Mouse (Mus musculus) layer of hippocampus, adult 18-20 months (tissue): ENCODE measurements at regions not wholly inside any gene's neighbourhood (a gene's known extent, or its start where the extent isn't known, plus 50 kb on each side); places are given as distances from the start of the nearest gene placed in this dataset.

Source experiments
- DNase-seq, 2 experiments: peaks; one replicate each; pipeline ENCODE4 v3.0.0; 2022; ENCODE audit warnings: low spot score in 2 of 2

- peak; percentile 1 to 49 for DNase-seq
Observed at GRCm38 (mm10) chr3:43783000-43783588, 1595.1 kb upstream of the Pcdh10 start.

GRCm38 (mm10) chr3:43784170-43784569, 1594.0 kb upstream of the Pcdh10 start:
- no peak for DNase-seq
